Mouse (Mus musculus) c-Kit-positive CD71-positive TER-119-positive erythroid progenitor cells, embryonic 14.5 days (primary cell): ENCODE data around the gene Rbmxl2.

ENCODE experiments used
- DNase-seq: peaks from one replicate; pipeline ENCODE4 v3.0.0-alpha.2; 2013; ENCODE audit warnings: low spot score

The Rbmxl2 gene

DNA sequence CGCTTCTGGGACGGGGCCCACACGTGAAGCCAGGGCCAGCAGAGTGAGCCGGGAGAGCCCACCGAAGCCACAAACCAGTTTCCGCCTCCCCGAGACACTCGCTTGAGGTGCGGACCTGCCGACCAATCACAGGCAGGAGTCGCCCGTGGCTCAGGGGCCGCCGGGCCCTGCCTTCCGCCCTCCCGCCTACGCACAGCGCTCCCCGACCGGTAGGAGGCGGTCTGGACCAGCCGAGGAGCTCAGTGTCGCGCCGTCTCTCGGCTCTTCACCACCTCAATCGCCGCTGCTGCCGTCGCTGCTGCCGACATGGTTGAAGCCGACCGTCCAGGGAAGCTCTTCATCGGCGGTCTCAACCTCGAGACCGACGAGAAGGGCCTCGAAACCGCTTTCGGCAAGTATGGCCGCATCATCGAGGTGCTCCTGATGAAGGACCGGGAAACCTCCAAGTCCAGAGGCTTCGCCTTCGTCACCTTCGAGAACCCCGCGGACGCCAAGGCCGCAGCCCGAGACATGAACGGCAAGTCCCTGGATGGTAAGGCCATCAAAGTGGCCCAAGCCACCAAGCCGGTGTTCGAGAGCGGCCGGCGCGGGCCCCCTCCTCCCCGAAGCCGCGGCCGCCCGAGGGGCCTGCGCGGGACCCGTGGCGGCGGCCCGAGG, at the start of gene Rbmxl2:
TSS of gene Rbmxl2 (plus strand) at position 242 of the 657 bp plus-strand sequence.
- no peak for DNase-seq

DNA sequence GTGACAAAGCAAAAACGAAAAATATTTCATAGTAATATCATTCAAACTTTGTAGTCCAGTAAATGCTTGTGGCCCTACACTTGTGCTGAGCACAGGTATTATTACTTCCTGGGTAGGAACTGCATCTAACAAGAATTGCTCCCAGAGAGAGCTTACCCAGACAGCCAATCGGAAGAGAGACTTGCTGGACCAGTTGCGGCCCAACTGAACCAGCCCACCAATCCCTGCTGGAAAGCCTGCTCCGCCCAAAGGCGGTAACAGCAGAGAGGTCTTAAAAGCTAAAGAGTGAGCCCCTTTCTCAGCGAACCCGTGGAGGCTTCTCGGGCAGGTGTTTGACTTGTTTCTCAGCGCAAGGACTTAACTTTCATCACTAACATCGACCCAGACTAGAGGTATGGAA, 42.6 kb upstream of the Rbmxl2 start, which contains the start of gene Nlrp14:
TSS of gene Nlrp14 (plus strand) at position 301 of the 400 bp plus-strand sequence.
- DNase-seq, result no peak

DNA sequence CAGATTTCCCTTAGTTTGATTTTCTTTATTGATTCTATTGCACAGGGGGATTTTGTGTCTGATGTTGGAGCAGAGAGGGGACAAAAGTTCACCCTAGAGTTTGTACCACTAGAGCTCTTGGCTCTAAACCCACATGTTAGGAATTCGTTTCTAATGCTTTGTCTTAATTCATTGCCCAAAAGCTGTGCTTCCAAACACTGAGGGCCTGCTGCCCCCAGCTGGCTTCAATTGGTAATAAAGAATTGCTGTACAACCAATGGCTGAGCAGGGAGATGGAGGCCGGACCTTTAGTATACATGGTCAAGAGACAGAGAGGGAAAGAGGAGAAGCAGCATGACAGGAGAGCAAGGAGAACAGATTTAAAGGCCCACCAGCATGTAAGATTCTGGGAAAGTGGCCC, 28.8 kb upstream of the Rbmxl2 start:
- DNase-seq, result no peak

DNA sequence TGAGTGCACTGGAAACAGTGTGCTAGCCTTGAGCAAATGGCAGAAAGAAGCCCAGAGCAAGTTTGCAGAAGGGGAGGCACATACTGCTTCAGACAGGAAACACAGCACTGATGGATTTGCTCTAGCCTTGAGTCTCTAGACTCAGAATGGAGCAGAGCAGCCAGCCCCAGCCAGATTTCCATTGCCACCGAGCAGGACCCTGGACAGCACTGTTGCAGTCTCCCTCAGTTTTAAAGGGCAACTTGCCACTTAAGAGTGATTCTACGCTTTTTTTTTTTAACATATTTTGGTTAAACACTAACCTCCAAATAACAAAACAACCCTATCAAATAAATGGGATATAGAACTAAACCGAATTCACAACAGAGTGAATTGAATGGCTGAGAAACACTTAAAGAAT, 7.4 kb upstream of the Rbmxl2 start:
- no peak for DNase-seq

DNA sequence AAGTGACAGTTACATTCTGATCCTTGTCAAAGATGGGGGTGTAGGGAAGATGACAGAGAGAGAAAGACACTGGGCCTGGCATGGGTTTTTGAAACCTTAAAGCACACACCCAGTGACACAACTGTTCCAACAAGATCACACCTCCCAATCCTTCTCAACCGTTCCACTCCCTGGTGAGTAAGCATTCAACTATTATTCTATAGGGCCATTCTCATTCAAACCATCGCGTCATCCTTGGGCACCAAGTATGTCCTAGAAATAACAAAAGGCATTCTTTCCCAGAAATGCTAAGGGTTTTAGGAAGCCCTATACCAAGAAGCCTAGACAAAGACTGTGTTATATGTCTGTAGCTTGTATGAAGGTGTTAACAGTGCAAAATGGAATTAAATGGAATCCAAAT, 1.4 kb upstream of the Rbmxl2 start:
- DNase-seq, result no peak

DNA sequence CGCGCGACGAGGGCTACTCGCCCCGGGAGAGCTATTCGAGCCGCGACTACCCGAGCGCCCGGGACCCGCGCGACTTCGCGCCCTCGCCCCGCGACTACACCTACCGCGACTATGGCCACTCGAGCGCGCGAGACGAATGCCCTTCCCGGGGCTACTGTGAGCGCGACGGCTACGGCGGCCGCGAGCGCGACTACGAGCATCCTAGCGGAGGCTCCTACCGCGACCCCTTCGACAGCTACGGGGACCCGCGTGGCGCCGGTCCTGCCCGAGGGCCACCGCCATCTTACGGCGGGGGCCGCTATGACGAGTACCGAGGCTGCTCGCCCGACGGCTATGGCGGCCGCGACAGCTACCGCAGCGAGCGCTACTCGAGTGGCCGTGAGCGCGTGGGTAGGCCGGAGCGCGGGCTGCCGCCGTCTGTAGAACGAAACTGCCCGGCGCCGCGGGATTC, 906 bp downstream of the Rbmxl2 start:
- DNase-seq, result no peak

DNA sequence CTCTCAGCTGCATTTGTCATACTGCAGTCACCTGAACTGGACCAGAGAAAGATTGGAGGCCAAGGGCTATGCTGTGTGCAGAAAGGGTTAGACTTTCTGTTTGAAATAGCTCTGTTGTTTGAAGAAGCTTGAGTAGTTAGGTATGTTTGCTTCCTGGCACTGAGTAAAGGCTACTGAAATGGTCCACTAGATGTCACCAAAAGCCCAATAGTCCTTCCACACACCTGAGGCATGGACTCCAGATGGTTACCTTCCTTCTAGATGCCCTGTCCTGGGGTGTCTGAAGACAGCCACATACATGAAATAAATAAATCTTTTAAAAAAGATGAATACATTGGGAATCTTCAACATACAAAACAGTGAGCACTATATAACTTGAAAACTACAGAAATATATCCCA, 6.5 kb downstream of the Rbmxl2 start:
- no peak for DNase-seq

DNA sequence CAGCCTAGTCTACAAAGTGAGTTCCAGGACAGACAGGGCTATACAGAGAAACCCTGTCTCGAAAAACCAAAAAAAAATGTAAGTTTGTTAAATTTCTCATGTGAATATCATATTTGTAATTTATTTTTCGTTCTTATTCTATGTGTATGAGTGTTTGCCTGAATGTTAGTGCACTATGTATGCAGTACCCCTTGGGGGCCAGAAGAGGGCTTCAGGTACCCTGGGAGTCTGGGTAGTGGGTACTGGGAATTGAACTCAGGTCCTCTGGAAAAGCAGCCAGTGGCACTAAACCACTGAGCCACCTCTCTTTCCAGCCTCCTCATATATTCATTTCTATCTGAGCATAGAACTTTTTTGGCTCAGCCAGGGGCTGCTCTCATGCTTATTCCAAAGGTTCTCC, 7.6 kb downstream of the Rbmxl2 start:
- no peak for DNase-seq

DNA sequence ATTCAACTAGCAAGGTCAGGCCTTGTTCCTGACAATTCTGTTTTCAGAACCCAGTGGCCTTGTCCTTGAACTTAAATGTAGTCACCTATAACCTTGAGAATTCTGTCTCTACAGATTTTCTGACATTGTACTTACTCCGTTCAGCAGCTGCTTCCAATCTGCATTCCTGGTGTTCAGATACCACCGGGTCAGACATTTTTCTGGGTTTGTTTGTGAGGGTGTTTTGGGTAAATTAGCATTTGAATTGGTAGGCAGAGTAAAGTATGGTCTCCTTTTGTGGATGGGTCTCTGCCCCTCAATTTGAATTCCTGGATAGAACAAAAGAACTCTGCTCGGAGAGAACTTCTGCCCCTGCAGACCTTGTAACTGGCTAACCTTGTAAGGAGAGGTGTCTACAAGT, 27.6 kb downstream of the Rbmxl2 start:
- no peak for DNase-seq

DNA sequence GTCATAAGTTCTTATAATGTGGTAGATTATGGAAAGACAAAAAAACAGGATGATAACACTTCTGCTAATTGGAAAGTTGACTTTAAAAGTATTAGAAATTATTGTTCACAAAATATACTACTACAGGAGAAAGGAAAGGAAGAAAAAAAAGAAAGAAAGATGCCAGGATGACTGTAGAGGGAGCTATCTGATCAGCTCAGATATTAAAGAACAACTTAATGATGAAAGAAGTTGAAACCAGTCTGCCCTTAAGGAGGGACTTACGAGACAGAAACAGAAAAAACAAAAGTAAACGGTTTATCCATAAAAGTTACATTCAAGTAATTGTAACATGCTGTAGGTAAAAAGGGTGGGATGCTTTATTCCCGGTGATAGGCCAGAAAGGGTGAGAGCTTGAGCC, 28.3 kb downstream of the Rbmxl2 start:
- DNase-seq, result no peak

DNA sequence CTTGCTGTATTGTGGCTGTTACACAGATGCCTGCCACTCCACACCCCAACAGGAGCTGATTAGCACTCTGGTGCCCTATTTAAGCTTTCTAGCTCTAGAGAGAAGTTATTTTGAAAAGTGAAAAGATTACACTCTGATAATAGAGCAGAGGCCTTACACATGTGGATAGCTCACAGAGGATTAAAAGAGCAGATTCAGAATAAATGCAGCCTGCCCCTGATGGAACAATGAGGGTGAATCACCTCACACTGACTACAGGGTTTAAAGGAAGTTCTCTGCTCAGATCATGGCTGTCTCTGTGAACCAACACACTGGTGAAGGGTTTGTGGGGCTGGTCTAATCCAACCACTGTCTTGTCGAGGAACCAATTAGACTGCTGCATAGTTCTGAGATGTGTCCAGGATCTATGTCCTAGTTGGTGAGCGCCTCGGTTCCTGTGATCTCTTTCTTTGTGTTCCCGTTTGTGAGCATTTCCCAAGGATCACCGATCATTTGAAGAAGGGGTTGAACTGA, 32.2 kb downstream of the Rbmxl2 start:
- DNase-seq, result no peak

DNA sequence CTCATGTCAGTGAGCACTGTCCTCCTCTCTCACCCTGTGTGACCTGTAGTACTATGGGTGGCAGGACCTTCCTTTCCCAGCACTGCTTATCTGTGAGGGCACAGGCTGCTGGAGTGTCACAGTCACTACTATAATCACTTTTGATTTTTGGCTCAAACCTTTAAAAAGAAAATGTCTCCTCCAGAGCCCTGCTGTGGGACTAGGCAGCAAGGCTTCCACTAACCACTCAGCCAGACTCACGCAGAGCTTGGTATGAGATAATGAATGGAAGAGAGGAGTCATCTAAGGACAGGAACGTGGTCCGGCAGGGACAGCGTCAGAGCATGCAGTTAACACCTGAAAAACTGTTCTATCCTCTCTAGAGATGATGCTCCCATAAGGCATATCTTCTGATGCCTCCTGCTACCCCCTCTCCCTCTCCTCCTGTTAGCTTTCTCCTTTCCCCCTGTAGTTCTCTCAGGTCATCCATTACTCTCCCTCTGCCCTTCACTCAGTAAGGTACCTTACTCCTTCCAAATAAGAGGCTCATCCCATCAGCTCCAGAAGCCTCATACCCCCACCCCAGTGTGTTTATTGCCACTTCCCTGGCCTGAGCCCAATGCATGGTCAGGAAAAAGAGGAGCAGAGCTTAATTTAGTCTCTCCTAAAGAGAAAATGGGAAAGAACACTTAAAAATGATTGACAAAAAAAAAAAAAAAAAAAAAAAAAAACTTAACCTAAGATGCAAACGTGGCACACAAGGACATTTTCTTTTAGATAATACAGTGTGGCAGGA, 41.2 kb downstream of the Rbmxl2 start:
- DNase-seq, result no peak

DNA sequence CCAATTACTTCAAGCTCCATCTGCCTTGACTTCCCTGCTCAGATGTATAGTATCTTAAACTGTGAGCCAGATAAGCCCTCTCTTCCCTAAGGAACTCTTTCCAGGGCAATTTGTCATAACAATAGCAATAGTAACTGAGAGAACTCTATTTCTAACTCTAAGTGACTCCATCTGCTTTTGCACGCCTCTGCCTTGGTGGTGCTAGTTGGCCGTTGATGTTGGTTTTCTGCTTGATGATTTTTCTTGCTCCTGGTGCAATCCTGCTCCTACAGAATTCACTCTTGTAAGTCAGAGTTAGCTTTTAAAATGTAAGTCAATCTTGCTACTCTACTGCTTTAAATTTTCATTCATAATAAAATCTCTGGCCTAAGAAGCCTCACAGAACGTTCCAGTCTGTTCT, 44.1 kb downstream of the Rbmxl2 start:
- no peak for DNase-seq

DNA sequence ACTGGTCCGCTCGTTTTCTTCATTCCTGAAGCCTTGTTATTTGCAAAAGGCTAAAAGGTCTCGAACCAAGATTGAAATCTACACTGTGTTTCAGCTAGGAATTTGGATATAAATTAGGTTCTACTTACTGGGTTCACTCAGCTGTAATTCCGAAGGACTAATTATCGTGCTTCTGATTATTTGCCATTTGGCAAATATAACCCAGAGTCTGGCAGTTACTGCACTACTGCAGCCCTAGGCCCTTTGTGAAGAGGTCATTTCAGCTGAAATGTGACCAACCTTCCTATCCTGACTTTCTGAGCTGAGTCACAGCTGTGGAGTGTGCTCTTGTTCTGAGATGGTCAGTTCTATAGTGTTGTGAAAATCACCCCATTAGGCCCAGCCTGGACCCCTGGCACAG, 50.7 kb downstream of the Rbmxl2 start:
- DNase-seq, result no peak
